Mouse (Mus musculus): ENCODE data around the gene Ccr1l1.

DNA sequence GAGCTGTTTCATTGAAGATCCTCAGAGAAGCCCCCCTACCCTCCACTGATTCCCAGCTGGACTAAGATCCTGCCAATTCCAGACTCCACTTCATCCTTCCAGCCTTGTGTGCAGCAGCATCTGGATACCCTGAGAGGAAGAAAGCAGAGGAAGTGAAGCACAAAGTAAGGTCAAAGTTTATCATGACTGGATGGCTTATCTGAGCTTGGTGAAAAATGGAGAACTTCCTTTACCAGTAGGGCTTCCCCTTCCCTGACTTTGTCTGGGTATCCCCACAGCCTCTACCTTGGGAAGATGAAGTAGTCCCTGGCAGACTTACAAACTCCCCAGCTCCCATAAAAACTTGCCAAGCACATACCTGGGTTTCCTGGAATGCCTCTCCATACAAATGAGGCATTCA lies 37.6 kb downstream of the Ccr1l1 start:
- TF ChIP-seq CTCF (conservative IDR thresholded peaks at IDR 0.05; ENCODE audit: insufficient read depth, insufficient read length, low read depth, low read length) (no peak), POLR2A (IDR thresholded peaks at IDR 0.05; ENCODE audit: low read depth, low read length) (no peak)

Measured in kidney, adult 2 months (tissue).